Mouse (Mus musculus) hindbrain, embryonic 10.5 days (tissue): Measurements from ENCODE around the gene Yap1. TPM values are rescaled to one million over a fixed set of nuclear protein-coding genes. Genes with fewer than 3 reads are reported as not detected.
A peak's percentile ranks its signal among the peaks of the same experiment; 100 is the strongest.
"Not testable (repeated sequence)": the region's sequence is repeated elsewhere in the genome, so short reads cannot be mapped to it uniquely, and the experiment has no call there.

Experiments
- DNase-seq: peaks from one replicate; pipeline ENCODE4 v3.0.0-alpha.2; 2017; ENCODE audit warnings: low spot score
- H3K27ac ChIP-seq: fragments of 300-500 bp; sonication (generic); 2 replicates; pipeline ENCODE4 v1.5.1; 2016; ENCODE audit warnings: mild to moderate bottlenecking, moderate library complexity
- H3K27me3 ChIP-seq: fragments of 300-500 bp; sonication (generic); 2 replicates; pipeline ENCODE4 v1.6.1; 2016; ENCODE audit warnings: mild to moderate bottlenecking; ENCODE audit not compliant: poor library complexity, insufficient read depth, severe bottlenecking
- H3K36me3 ChIP-seq: fragments of 300-500 bp; sonication (generic); 2 replicates; pipeline ENCODE4 v1.6.1; 2016; ENCODE audit warnings: mild to moderate bottlenecking, moderate library complexity
- H3K4me1 ChIP-seq: fragments of 300-500 bp; sonication (generic); replicated peaks from 2 replicates; pipeline ENCODE4 v1.6.1; 2016; ENCODE audit warnings: mild to moderate bottlenecking
- H3K4me3 ChIP-seq: fragments of 300-500 bp; sonication (generic); 2 replicates; pipeline ENCODE4 v1.5.1; 2016; ENCODE audit warnings: mild to moderate bottlenecking, moderate library complexity
- H3K9me3 ChIP-seq: fragments of 300-500 bp; sonication (generic); 2 replicates; pipeline ENCODE4 v1.6.1; 2016; ENCODE audit warnings: mild to moderate bottlenecking, moderate library complexity
- WGBS: fragments of 180-500 bp; shearing (Covaris S2); methylation state at CpG from one replicate; pipeline ENCODE4 v1.1.7; 2016; 5-methylcytosine and 5-hydroxymethylcytosine counted together
- polyA plus RNA-seq: library from polyadenylated mRNA; unstranded; fragments of >200 nt; fragmentation: Nextera tagmentation; extraction: Ambion mirVana; gene quantifications from 2 replicates; pipeline ENCODE4 v1.2.1, GENCODE M21; 2016

Yap1 gene
- polyA plus RNA-seq, 1 experiment from 2014 or later, result 31.3 TPM

DNA sequence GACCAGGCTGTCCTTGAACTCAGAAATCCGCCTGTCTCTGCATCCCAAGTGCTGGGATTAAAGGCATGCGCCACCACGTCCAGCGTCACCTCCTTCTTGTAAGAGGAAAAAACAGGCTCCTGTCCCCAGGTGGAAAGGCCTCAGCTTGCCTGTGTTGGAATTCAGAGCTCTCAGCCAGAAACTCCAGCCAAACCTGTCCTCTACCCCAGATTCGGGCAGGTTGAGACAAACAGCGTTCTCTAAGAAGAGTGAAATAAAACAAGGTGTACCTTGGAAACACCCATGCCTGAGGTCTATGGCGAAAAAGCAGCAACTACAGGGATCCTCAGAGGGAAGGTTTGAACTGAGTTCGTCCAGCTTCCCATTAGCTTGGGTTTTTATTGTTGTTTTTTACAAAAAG is 103.4 kb downstream of the Yap1 start:
- Histone ChIP-seq H3K27ac (no peak overlapping the region), H3K27me3 (no peaks in the 10 kb centered on the region), H3K4me1 (peaks cover 8% of the 10 kb centered on the region; the same call in 1 of the 2 replicates), H3K36me3 (no peaks in the 10 kb centered on the region), H3K9me3 (no peaks in the 10 kb centered on the region), H3K4me3 (no peak overlapping the region)
- WGBS, result 89% methylated on average over 8 of the region's 8 CpGs
- DNase-seq, result no peak

DNA sequence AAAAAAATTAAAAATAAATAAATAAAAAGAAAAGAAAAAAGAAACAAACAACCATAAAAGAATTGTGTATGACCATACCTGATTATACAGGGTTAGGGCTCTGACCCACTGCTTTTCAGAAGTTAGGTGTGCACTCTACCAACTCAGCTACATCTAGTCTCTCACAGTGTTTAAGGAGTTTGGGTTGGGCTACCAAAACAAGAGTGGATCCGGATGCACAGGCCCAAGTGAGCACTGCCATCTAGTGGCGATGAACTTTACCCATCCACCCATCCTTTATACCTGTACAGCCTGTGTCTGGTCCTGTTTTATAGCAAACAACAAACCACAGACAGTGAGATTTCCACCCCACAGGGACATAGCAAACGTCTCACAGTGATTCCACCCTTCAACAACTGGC is 106.9 kb downstream of the Yap1 start:
- 4% methylated on average over 3 of the region's 3 CpGs for WGBS
- no peaks in the 10 kb centered on the region for H3K36me3 ChIP-seq
- H3K27me3 ChIP-seq, result no peaks in the 10 kb centered on the region
- DNase-seq, result peak; percentile 60
- no peaks in the 10 kb centered on the region; the same call in 1 of the 2 replicates for H3K9me3 ChIP-seq
- H3K27ac ChIP-seq, result no peak overlapping the region
- no peak overlapping the region for H3K4me3 ChIP-seq
- 0 out of 2 replicates have a peak, but pooled peaks cover 3% of the 10 kb centered on the region for H3K4me1 ChIP-seq

DNA sequence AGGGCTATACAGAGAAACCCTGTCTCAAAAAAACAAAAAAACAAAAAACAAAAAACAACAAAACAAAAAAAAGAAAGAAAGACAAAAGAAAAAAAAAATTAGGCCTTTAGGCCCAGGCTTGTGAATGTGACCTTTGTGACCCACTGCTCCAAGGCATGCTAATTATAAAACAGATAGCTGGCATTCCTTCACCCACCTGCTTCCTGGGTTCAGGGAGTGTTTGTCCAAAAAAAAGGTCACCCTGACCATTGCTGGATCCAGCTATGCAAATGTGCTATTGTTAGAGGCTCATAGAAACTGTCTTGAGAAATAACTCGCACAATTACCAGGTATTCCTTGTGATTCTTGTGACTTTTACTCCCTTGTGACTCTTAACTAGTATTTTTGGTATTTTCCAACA is 112.6 kb downstream of the Yap1 start:
- H3K9me3 ChIP-seq, H3K27me3 ChIP-seq, H3K4me1 ChIP-seq, H3K27ac ChIP-seq, H3K36me3 ChIP-seq, DNase-seq, H3K4me3 ChIP-seq: not testable (repeated sequence)
- WGBS, result 92% methylated on average over 1 of the region's 1 CpGs

DNA sequence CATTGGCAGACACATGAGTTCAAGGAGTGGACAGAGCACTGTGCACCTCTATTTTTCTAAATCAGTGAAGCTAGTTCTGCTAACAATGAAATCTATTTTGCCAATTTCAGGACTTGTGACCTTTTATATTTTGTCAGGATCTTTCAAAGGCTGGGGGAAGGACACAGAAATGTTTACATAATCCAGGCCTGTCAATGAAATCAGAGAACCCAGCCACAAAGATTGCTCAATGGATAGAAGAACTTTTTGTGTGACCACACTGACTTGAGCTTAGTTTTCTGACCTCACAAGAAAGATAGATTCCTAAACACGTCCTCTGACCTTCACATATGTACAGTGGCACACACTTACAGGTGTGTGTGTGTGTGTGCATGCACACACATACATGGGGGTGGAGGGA is 113.2 kb downstream of the Yap1 start:
- Histone ChIP-seq H3K27me3 (no peaks in the 10 kb centered on the region), H3K36me3 (no peaks in the 10 kb centered on the region), H3K4me3 (no peak overlapping the region), H3K27ac (no peak overlapping the region), H3K4me1 (no peaks in the 10 kb centered on the region), H3K9me3 (peaks cover 5% of the 10 kb centered on the region; the same call in 1 of the 2 replicates)
- 83% methylated on average over 1 of the region's 1 CpGs for WGBS
- DNase-seq, result no peak

DNA sequence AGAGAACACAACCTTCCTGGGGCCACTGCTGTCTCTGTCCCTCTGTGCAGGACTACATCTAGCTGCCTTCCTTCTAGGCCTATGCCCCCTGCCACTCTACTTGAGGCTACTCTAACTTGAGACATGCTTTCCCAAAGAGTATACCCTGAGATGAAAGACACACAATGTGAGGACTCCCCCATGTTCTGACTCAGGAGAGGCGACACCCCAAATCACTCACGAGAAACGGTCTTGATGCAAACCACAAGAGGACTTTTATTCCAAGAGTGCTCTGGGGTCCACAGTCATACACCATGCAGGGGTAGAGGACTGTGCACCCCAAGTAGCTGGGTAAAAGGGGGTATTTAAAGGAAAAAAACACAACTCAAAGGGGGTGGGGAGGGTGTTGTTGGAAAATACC is 120.0 kb downstream of the Yap1 start:
- no peaks in the 10 kb centered on the region for H3K27me3 ChIP-seq
- H3K36me3 ChIP-seq, result no peaks in the 10 kb centered on the region
- peaks cover 6% of the 10 kb centered on the region for H3K9me3 ChIP-seq
- H3K27ac ChIP-seq, result no peak overlapping the region
- DNase-seq, result no peak
- H3K4me3 ChIP-seq, result no peak overlapping the region
- no peaks in the 10 kb centered on the region for H3K4me1 ChIP-seq
- 98% methylated on average over 3 of the region's 3 CpGs for WGBS

DNA sequence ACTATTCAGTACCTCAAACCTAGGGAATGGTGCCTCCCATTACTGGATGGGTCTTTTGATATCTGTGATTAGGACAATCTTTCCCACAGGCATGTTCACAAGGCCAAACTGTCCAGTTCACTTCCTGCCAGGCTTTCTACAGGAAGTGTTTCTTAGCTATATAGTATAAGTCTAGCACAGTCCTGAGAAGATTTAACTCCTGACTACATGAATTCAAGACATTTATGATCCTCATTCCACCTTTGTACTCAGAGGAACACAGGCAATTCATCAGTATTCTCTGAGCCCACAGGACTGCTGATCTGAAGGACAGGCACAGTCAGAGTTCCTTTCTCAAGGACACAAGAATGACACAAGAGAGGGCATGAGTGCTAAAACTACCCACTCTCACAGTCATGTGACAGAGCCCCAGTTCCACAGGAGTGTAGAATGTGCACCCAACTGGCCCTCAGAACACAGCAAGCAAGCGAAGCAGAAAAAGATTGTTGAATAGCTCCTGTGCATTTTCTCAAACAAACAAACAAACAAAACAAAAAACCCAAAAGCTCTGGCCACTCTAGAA is 122.0 kb downstream of the Yap1 start:
- H3K27ac ChIP-seq, result no peak overlapping the region
- no peak for DNase-seq
- no peaks in the 10 kb centered on the region for H3K4me1 ChIP-seq
- no peaks in the 10 kb centered on the region for H3K36me3 ChIP-seq
- peaks cover 6% of the 10 kb centered on the region for H3K9me3 ChIP-seq
- H3K27me3 ChIP-seq, result no peaks in the 10 kb centered on the region
- 83% methylated on average over 1 of the region's 1 CpGs for WGBS
- H3K4me3 ChIP-seq, result no peak overlapping the region

Other genes starting within 250 kb of the Yap1 start
- 110 and 126 TPM in 2 replicates for gene Tmem123, start 240.6 kb downstream of the Yap1 start, polyA plus RNA-seq
- gene Birc2, start 167.5 kb downstream of the Yap1 start, polyA plus RNA-seq, result 26.6 and 34.6 TPM in 2 replicates
- gene Birc3, start 131.4 kb downstream of the Yap1 start, polyA plus RNA-seq, result 3.3 and 3.8 TPM in 2 replicates
- gene Cfap300, start 38.2 kb upstream of the Yap1 start, polyA plus RNA-seq, result 17.9 and 19.9 TPM in 2 replicates
- 2.8 TPM in 2 replicates for gene Cep126, start 129.7 kb upstream of the Yap1 start, polyA plus RNA-seq